8 mouse cellular contexts compared by ENCODE assay signal in genomic region chr19:28834798-28835499, GRCm38 (mm10). TPM values are rescaled to one million over a fixed set of nuclear protein-coding genes. Genes with fewer than 3 reads are reported as not detected.
DNase-seq lines count a peak whose midpoint lies in the region; ATAC-seq lines count a peak whose summit lies in the region.

Gene Slc1a1, plus strand, starts transcription at chr19:28835049.

- H3K4me3 ChIP-seq in hindbrain, embryonic 14.5 days (replicated peaks; ENCODE audit: low read length), result peak within 1 kb of the TSS; percentile 45
- H3K4me3 ChIP-seq in lung, embryonic 15.5 days, result peak within 1 kb of the TSS; percentile 57

- H3K9me3 ChIP-seq in hindbrain, embryonic 14.5 days (ENCODE audit: control insufficient read depth, low read length), result 0 out of 2 replicates have a peak, but pooled peaks cover 10% of the 10 kb centered on the region
- H3K9me3 ChIP-seq in lung, embryonic 15.5 days, result no peaks in the 10 kb centered on the region

- peak; percentile 24 for DNase-seq in WW6 (ENCODE audit: low read depth, low spot score)
- DNase-seq in cerebellum, adult 9-10 months, result peak; percentile 72
- DNase-seq in frontal cortex, adult 2 months (ENCODE audit: extremely low spot score in 1 of 2, low spot score in 1 of 2), result peak; percentile 50 to 84
- DNase-seq in hindbrain, embryonic 14.5 days (ENCODE audit: low spot score), result peak; percentile 78
- peak; percentile 80 to 84 for DNase-seq in layer of hippocampus, postnatal 14 days (ENCODE audit: low spot score in 2 of 2)
- DNase-seq in retina, embryonic 14.5 days (ENCODE audit: low spot score), result peak; percentile 75
- no peak for DNase-seq in T-cell, adult 2 months (ENCODE audit: low spot score)

- ATAC-seq in hindbrain, embryonic 14.5 days (ENCODE audit: low FRiP score), result peak; percentile 94
- peak; percentile 60; the same call in 1 of the 2 replicates for ATAC-seq in lung, embryonic 15.5 days (ENCODE audit: borderline replicate concordance, extremely low read depth, low FRiP score, low TSS enrichment)

- H3K9ac ChIP-seq in hindbrain, embryonic 14.5 days, result peak within 1 kb of the TSS; percentile 74
- peak within 1 kb of the TSS; percentile 51 for H3K9ac ChIP-seq in lung, embryonic 15.5 days

- 0 out of 2 replicates have a peak, but pooled peaks cover 3% of the 10 kb centered on the region for H3K27me3 ChIP-seq in hindbrain, embryonic 14.5 days (ENCODE audit: control insufficient read depth, insufficient read depth, low read length)
- peaks cover 5% of the 10 kb centered on the region; the same call in 1 of the 2 replicates for H3K27me3 ChIP-seq in lung, embryonic 15.5 days

- no peaks in the 10 kb centered on the region for H3K36me3 ChIP-seq in hindbrain, embryonic 14.5 days (replicated peaks; ENCODE audit: control insufficient read depth, insufficient read depth)
- no peaks in the 10 kb centered on the region for H3K36me3 ChIP-seq in lung, embryonic 15.5 days

- peak within 1 kb of the TSS; percentile 91 for H3K4me2 ChIP-seq in hindbrain, embryonic 14.5 days (replicated peaks)
- peak within 1 kb of the TSS; percentile 99 for H3K4me2 ChIP-seq in lung, embryonic 15.5 days

- peak within 1 kb of the TSS; percentile 58 for H3K27ac ChIP-seq in hindbrain, embryonic 14.5 days
- no peak within 1 kb of the TSS for H3K27ac ChIP-seq in lung, embryonic 15.5 days

- WGBS in hindbrain, embryonic 14.5 days, result under 1% methylated on average over 67 of the region's 68 CpGs
- WGBS in lung, embryonic 15.5 days, result 1% methylated on average over 60 of the region's 68 CpGs

- H3K4me1 ChIP-seq in hindbrain, embryonic 14.5 days (replicated peaks; ENCODE audit: control insufficient read depth, insufficient read depth, low read length), result peaks cover 14% of the 10 kb centered on the region
- H3K4me1 ChIP-seq in lung, embryonic 15.5 days, result peaks cover 13% of the 10 kb centered on the region; the same call in 1 of the 2 replicates

RNA-seq across cellular contexts. Expression of gene Slc1a1, which starts in this region (rescaled TPM):
- 70.2 and 78.6 TPM in 2 replicates for polyA plus RNA-seq in frontal cortex, adult 2 months (2012; rRNA removed)
- 27.8 and 34.4 TPM in 2 replicates for polyA plus RNA-seq in hindbrain, embryonic 14.5 days (2014; fragmentation: Nextera tagmentation; extraction: Ambion mirVana)
- 100 to 1,000 TPM; 129 to 141 TPM for total RNA-seq in layer of hippocampus, postnatal 14 days (2021)
- polyA plus RNA-seq in lung, embryonic 15.5 days (2015; fragmentation: Nextera tagmentation; extraction: Ambion mirVana), result 4.4 and 5.1 TPM in 2 replicates
